Mouse (Mus musculus): ENCODE data around the gene Cdh13.

- TF ChIP-seq CTCF (IDR thresholded peaks at IDR 0.05; ENCODE audit: extremely low read depth, insufficient read depth, low read length), result no peak
- no peak for TF ChIP-seq POLR2A (IDR thresholded peaks at IDR 0.05; ENCODE audit: extremely low read depth, insufficient read depth, low read length)
These were observed 569.3 kb downstream of the Cdh13 start for GRCm38 (mm10) chr8:118852861-118853260.

All from cortical plate, adult 2 months (tissue).